Mouse (Mus musculus) left cerebral cortex, adult 2 months (tissue): ENCODE measurements around the gene Megf9. TPM values are rescaled to one million over a fixed set of nuclear protein-coding genes. Genes with fewer than 3 reads are reported as not detected.

Experiments used
- DNase-seq, 2 experiments: peaks; one replicate each; pipeline ENCODE4 v3.0.0; 2021 to 2022; ENCODE audit warnings: low spot score in 2 of 2, mixed read lengths in 1 of 2; ENCODE audit errors: extremely low spot score in 1 of 2
- H3K27ac ChIP-seq: fragments of 200-600 bp; 2 replicates; pipeline ENCODE4 v1.8.1; 2022
- H3K4me3 ChIP-seq: fragments of 200-600 bp; 2 replicates; pipeline ENCODE4 v1.8.1; 2022
- CTCF ChIP-seq: fragments of 200-600 bp; IDR thresholded peaks from 2 replicates; pipeline ENCODE4 v1.8.1; 2022; ENCODE audit warnings: antibody characterized with exemption, mild to moderate bottlenecking, moderate library complexity
- intact Hi-C: fragments of 180-260 bp; cut with DNase I; formaldehyde crosslinking; loops from one replicate; pipeline ENCODE4 v1.15.1; 2025
- long read RNA-seq, 2 experiments: library from polyadenylated mRNA; stranded (forward); transcript quantifications; one replicate each; pipeline ENCODE4 v2.0.0; 2021; ENCODE audit warnings: borderline mapping rate in 2 of 2
- total RNA-seq, 2 experiments: library from RNA; stranded (reverse); gene quantifications; 2 replicates each; pipeline ENCODE4 v1.2.3; 2021

Megf9 gene
- 100 to 1,000 TPM; 109 to 115 TPM for total RNA-seq
- long read RNA-seq, experiment 1, full-length matches to known transcripts, result 19 of 31 reads
- long read RNA-seq, experiment 1, partial matches to known transcripts, result 3 of 31 reads
- long read RNA-seq, experiment 1, other reads (novel, unspliced or antisense), result 9 of 31 reads
- long read RNA-seq, experiment 2, full-length matches to known transcripts, result 11 of 16 reads
- long read RNA-seq, experiment 2, partial matches to known transcripts, result 0 of 16 reads
- long read RNA-seq, experiment 2, other reads (novel, unspliced or antisense), result 5 of 16 reads

DNA sequence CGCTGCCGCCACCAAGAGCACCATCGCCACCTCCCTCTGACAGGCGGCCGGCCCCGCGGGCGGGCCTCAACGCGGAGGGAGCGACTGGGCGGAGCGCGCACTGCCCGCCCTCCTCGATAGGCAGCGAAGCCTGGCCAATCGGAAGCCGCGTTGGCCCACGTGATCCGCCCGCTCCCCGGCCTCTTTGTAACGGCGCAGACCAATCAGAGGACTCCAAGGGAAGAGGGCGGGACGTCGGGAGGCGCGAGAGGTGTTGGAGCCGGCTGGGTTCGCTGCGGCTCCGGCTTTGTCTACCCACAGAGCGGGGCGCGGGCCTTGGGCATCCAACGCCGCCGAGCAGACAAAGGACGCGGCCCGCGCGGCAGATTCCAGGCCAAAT, at the start of gene Megf9:
TSS of gene Megf9 (minus strand) at position 105 of the 379 bp plus-strand sequence.
- Histone ChIP-seq H3K4me3 (peak within 1 kb of the TSS; percentile 97), H3K27ac (peak within 1 kb of the TSS; percentile 98)
- intact Hi-C loops, result loop anchor here (1.0 to 2.0 kb wide), 3 partner anchors 44 to 123 kb away; no protein-coding TSS in a partner anchor
- TF ChIP-seq CTCF, result no peak
- DNase-seq, result peak; percentile 98 to 99

- Histone ChIP-seq H3K27ac (no peak overlapping the region), H3K4me3 (no peak overlapping the region)
- DNase-seq, result peak; percentile 44 to 60
- intact Hi-C loops, result loop anchor here (1.0 kb wide), 2 partner anchors 44 to 127 kb away; no protein-coding TSS in a partner anchor
- TF ChIP-seq CTCF, result peak; percentile 67
Observed at GRCm38 (mm10) chr4:70579654-70580053, 44.9 kb upstream of the Megf9 start.

- Histone ChIP-seq H3K4me3 (no peak overlapping the region), H3K27ac (no peak overlapping the region)
- intact Hi-C loops, result no loop called here
- DNase-seq, result no peak
- TF ChIP-seq CTCF, result no peak
Observed at GRCm38 (mm10) chr4:70578301-70578700, 43.5 kb upstream of the Megf9 start.

DNA sequence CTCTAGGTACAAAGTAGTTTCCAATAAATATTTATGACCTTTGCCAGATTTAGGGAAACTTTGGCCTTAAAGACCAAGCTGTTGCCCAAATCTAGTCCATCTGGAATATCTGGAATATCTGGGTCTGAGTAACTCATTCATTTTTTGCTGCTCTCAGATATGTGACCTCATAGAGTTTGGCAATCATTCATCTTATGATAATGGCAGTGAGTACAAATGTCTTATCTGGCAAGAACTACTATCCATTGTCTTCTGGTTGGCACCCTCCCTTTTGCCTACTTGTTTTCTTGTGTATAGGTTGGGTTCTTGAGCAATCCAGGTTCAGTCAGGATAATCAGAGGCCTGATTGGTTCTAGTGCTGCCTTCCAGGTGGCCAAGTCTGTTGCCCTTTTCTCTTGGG, 41.3 kb upstream of the Megf9 start:
- TF ChIP-seq CTCF, result no peak
- Histone ChIP-seq H3K4me3 (no peak overlapping the region), H3K27ac (no peak overlapping the region)
- no peak for DNase-seq
- intact Hi-C loops, result no loop called here

GRCm38 (mm10) chr4:70573926-70574325, 39.1 kb upstream of the Megf9 start:
- no peak overlapping the region for H3K27ac ChIP-seq
- DNase-seq, result no peak
- intact Hi-C loops, result no loop called here
- no peak overlapping the region for H3K4me3 ChIP-seq
- TF ChIP-seq CTCF, result no peak

- intact Hi-C loops, result no loop called here
- no peak for DNase-seq
- no peak overlapping the region for H3K27ac ChIP-seq
- no peak for TF ChIP-seq CTCF
- H3K4me3 ChIP-seq, result no peak overlapping the region
Observed at GRCm38 (mm10) chr4:70553888-70554287, 19.1 kb upstream of the Megf9 start.

DNA sequence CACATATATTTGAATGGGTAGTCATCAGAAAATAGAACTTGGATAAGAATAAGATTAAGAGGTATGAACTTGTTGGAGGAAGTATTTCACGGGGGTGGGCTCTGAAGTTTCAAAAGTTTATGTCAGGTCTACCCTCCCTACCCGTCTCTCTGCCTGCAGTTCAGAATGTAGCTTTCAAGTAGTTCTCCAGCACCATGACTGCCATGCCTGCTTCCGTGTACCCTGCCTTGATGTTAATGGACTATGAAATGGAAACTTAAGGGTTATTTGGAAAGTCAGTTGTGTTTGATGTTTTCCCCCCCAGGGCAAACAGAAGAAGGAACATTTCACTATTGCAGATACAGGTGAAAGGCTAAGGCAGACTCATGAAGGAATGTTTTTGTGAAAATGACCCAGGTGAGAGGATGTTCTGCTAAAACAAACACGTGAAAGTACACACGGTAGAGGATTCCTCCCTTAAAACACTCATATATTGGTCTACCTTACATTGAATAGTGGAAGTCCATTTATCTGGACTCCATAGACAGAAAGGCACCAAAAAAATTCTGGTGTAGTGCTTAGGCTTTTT, 18.5 kb upstream of the Megf9 start:
- DNase-seq, result no peak
- Histone ChIP-seq H3K4me3 (no peak overlapping the region), H3K27ac (no peak overlapping the region)
- no peak for TF ChIP-seq CTCF
- intact Hi-C loops, result no loop called here

- TF ChIP-seq CTCF, result no peak
- intact Hi-C loops, result no loop called here
- Histone ChIP-seq H3K4me3 (no peak overlapping the region), H3K27ac (no peak overlapping the region)
- no peak for DNase-seq
Observed at GRCm38 (mm10) chr4:70552120-70552519, 17.3 kb upstream of the Megf9 start.

- TF ChIP-seq CTCF, result no peak
- Histone ChIP-seq H3K4me3 (no peak overlapping the region), H3K27ac (no peak overlapping the region)
- intact Hi-C loops, result no loop called here
- DNase-seq, result no peak
Observed at GRCm38 (mm10) chr4:70547411-70548148, 12.8 kb upstream of the Megf9 start.

DNA sequence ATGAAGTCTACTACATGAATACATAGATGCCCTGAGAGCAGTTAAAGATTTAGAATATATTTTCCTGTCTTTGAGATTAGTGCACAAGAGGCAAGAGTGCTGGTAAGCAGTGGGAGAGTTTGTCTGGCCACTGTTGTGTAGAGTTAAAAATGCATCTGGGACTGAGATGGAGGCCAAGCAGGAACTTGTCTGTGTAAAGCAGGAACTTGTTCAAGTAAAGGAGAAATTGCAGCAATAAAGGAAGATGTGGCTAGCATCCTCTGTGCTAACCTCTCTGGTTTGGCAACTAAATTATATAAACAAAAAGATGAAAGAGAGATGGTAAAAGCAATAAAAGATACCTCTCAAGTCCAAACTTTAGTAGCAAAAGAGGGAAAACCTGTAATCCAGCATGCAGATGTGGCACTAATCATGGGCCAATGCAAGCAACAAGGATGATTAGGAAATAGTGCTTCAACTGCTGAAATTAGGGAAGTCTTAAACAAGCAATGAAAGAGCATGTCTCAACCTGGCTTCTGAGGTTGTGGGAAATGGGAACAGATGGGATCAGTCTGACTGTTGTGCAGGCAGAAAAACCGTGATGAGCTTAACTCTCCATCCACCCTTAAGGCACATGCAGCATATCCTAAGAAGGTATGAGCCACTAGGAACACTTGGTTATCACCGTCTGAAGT, 11.2 kb upstream of the Megf9 start:
- no peak for TF ChIP-seq CTCF
- no peak overlapping the region for H3K27ac ChIP-seq
- no peak for DNase-seq
- intact Hi-C loops, result no loop called here
- H3K4me3 ChIP-seq, result no peak overlapping the region

DNA sequence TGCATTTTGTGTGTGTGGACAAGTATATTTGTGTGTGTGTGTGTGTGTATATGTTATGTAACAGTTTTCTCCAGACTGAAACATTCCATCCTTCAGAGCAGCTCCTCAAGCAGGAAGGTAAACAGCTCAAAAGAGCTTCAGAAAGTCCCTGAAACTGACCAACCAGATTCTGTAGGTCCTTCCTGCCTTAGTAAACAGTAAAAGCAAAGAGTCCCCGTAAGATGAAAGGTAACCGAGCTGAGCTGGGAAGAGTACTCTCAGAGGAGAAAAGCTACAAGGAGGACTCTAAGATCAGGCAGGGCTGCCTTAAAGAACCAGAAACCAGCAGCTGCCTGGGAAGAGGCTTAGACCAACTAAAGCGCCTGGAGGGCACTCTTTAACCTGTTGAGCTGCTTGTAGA, 9.6 kb upstream of the Megf9 start:
- no peak for TF ChIP-seq CTCF
- no peak overlapping the region for H3K27ac ChIP-seq
- H3K4me3 ChIP-seq, result no peak overlapping the region
- DNase-seq, result no peak
- intact Hi-C loops, result no loop called here

GRCm38 (mm10) chr4:70542387-70542786, 7.6 kb upstream of the Megf9 start:
- no peak for DNase-seq
- intact Hi-C loops, result no loop called here
- no peak for TF ChIP-seq CTCF
- Histone ChIP-seq H3K4me3 (no peak overlapping the region), H3K27ac (no peak overlapping the region)
